Comparison of ENCODE assay signal across 16 mouse cellular contexts in genomic region chr12:16927889-16928288, GRCm38 (mm10).
"Had no signal": no experiment of that assay in that cellular context is flagged by ENCODE, and none has a peak within 500 bp of the region (broad histone marks: within the 10 kb centered on the region; RNA-seq: fewer than 3 reads in every experiment).

No protein-coding gene starts in this region.

- H3K27ac ChIP-seq: intestine, embryonic 15.5 days; kidney, embryonic 15.5 days; limb, embryonic 12.5 days; limb, embryonic 15.5 days; liver, embryonic 14.5 days; stomach, postnatal 0 days had no signal

- H3K4me3 ChIP-seq: intestine, embryonic 15.5 days; kidney, embryonic 15.5 days; limb, embryonic 12.5 days; limb, embryonic 15.5 days had no signal

- DNase-seq: kidney, adult 11 months; kidney, adult 8-10 months; kidney, postnatal 10 days; kidney, postnatal 36 days; left cerebral cortex, postnatal 4 days; liver, postnatal 0 days; lung, embryonic 14.5 days; lung, postnatal 4 days; midbrain, embryonic 14.5 days; thymus, postnatal 25 days had no signal
